In the genomic region with DNA sequence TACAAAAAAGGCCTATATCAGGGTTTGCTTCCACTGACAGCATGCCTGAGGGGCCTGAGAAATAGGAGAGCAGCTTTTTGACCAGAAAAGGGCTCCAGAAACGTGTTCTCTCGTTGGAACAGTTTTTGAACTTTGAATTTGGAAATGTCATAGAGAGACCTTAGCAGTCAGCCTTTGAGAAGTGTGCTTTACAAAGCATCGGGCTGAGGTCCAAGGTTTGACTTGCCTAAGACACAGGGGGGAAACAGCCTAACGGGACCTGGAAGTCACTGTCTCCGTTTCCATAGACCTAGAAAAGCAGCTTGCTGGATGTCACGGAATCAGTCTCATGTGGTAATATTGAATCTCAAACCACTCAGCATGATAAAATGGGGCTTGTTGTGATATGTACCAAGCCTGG, we compare ENCODE assay signal across 28 mouse cellular contexts. TPM values are rescaled to one million over a fixed set of nuclear protein-coding genes. Genes with fewer than 3 reads are reported as not detected.
"Had no signal": no experiment of that assay in that cellular context is flagged by ENCODE, and none has a peak within 500 bp of the region (broad histone marks: within the 10 kb centered on the region; RNA-seq: fewer than 3 reads in every experiment).

No protein-coding gene starts in this region.

- ATAC-seq: liver, embryonic 12.5 days; midbrain, embryonic 13.5 days; midbrain, embryonic 16.5 days had no signal

- H3K27ac ChIP-seq: limb, embryonic 10.5 days; limb, embryonic 13.5 days; liver, embryonic 12.5 days; liver, embryonic 15.5 days; lung, embryonic 15.5 days; macrophage; midbrain, embryonic 13.5 days; neural tube, embryonic 13.5 days; stomach, embryonic 15.5 days had no signal

- H3K9me3 ChIP-seq: limb, embryonic 10.5 days; limb, embryonic 13.5 days; liver, embryonic 12.5 days; liver, embryonic 15.5 days; lung, embryonic 15.5 days; midbrain, embryonic 13.5 days; neural tube, embryonic 13.5 days; stomach, embryonic 15.5 days had no signal

- DNase-seq: kidney, adult 18-20 months; kidney, adult 9 months; kidney, postnatal 14 days; kidney, postnatal 4 days; liver; retina, postnatal 1 day; right cerebral cortex, postnatal 25 days; spleen, adult 18-20 months; thymus, postnatal 25 days had no signal

- H3K36me3 ChIP-seq: limb, embryonic 10.5 days; limb, embryonic 13.5 days; liver, embryonic 12.5 days; liver, embryonic 15.5 days; lung, embryonic 15.5 days; midbrain, embryonic 13.5 days; neural tube, embryonic 13.5 days; stomach, embryonic 15.5 days had no signal

- H3K27me3 ChIP-seq: limb, embryonic 13.5 days; liver, embryonic 15.5 days; lung, embryonic 15.5 days; midbrain, embryonic 13.5 days; neural tube, embryonic 13.5 days; stomach, embryonic 15.5 days had no signal

- H3K4me1 ChIP-seq: liver, embryonic 12.5 days; liver, embryonic 15.5 days; midbrain, embryonic 13.5 days; neural tube, embryonic 13.5 days had no signal

- H3K4me2 ChIP-seq: limb, embryonic 13.5 days; liver, embryonic 12.5 days; liver, embryonic 15.5 days; lung, embryonic 15.5 days; midbrain, embryonic 13.5 days; neural tube, embryonic 13.5 days; stomach, embryonic 15.5 days had no signal

- H3K4me3 ChIP-seq: limb, embryonic 10.5 days; limb, embryonic 13.5 days; liver, embryonic 12.5 days; liver, embryonic 15.5 days; lung, embryonic 15.5 days; midbrain, embryonic 13.5 days; myocyte; neural tube, embryonic 13.5 days; stomach, embryonic 15.5 days had no signal

- H3K9ac ChIP-seq: limb, embryonic 13.5 days; liver, embryonic 12.5 days; liver, embryonic 15.5 days; lung, embryonic 15.5 days; midbrain, embryonic 13.5 days; neural tube, embryonic 13.5 days; stomach, embryonic 15.5 days had no signal

RNA-seq across cellular contexts. Expression of gene Cib4, which starts 6.4 kb away (rescaled TPM):
- total RNA-seq: layer of hippocampus, adult 18-20 months; layer of hippocampus, postnatal 25 days; left cerebral cortex, adult 18-20 months; left cerebral cortex, postnatal 25 days; megakaryocyte, adult 5-6 weeks; neutrophil, adult 5-6 weeks had no signal
- polyA plus RNA-seq: kidney, embryonic 16.5 days; limb, embryonic 10.5 days; liver, embryonic 12.5 days; liver, embryonic 15.5 days; macrophage; midbrain, embryonic 13.5 days; midbrain, embryonic 16.5 days; myocyte; neural tube, embryonic 13.5 days; stomach, embryonic 15.5 days; thymus, postnatal 0 days had no signal

RNA-seq across cellular contexts. Expression of gene Kcnk3, which starts 36.0 kb away (rescaled TPM):
- total RNA-seq: megakaryocyte, adult 5-6 weeks; neutrophil, adult 5-6 weeks had no signal
- polyA plus RNA-seq: macrophage had no signal
